Mouse (Mus musculus) G1E (cell line): ENCODE measurements at regions not wholly inside any gene's neighbourhood (a gene's known extent, or its start where the extent isn't known, plus 50 kb on each side); places are given as distances from the start of the nearest gene placed in this dataset.

Experiments used
- CTCF ChIP-seq: IDR thresholded peaks from 2 replicates; pipeline ENCODE4 v1.5.1; 2012; ENCODE audit warnings: low read depth, low read length, inconsistent platforms, mixed read lengths
- GATA1 ChIP-seq: IDR thresholded peaks from 2 replicates; pipeline ENCODE4 v1.6.1; 2012; ENCODE audit warnings: borderline replicate concordance, low read length, inconsistent platforms, mixed read lengths
- POLR2AphosphoS5 ChIP-seq: IDR thresholded peaks from 2 replicates; pipeline ENCODE4 v1.6.1; 2012; ENCODE audit warnings: low read depth, low read length, inconsistent platforms; ENCODE audit not compliant: insufficient replicate concordance

- TF ChIP-seq CTCF (no peak), GATA1 (no peak), POLR2AphosphoS5 (no peak)
These were observed 295.3 kb upstream of the Kdm8 start for GRCm38 (mm10) chr7:125149151-125149550.
